Mouse (Mus musculus) right cerebral cortex, adult 18-20 months (tissue): ENCODE data around the gene Gpr19.
A peak's percentile ranks its signal among the peaks of the same experiment; 100 is the strongest.

Experiments
- DNase-seq: peaks from one replicate; pipeline ENCODE4 v3.0.0; 2022; ENCODE audit warnings: mixed read lengths

Gene Gpr19

GRCm38 (mm10) chr6:134886475-134886874 lies 11.9 kb downstream of the Gpr19 start:
- no peak for DNase-seq

- DNase-seq: no peak
Observed at GRCm38 (mm10) chr6:134885515-134885914, 12.9 kb downstream of the Gpr19 start.

- no peak for DNase-seq
Observed at GRCm38 (mm10) chr6:134883661-134884060, 14.7 kb downstream of the Gpr19 start.

- DNase-seq: no peak
Observed at GRCm38 (mm10) chr6:134880046-134880445, 18.3 kb downstream of the Gpr19 start.

- DNase-seq: no peak
Observed at GRCm38 (mm10) chr6:134879556-134879955, 18.8 kb downstream of the Gpr19 start.

GRCm38 (mm10) chr6:134877892-134878291 lies 20.5 kb downstream of the Gpr19 start:
- no peak for DNase-seq

GRCm38 (mm10) chr6:134877276-134877675 lies 21.1 kb downstream of the Gpr19 start:
- no peak for DNase-seq

GRCm38 (mm10) chr6:134876795-134877194 lies 21.6 kb downstream of the Gpr19 start:
- no peak for DNase-seq

- no peak for DNase-seq
Observed at GRCm38 (mm10) chr6:134873018-134873417, 25.4 kb downstream of the Gpr19 start.

GRCm38 (mm10) chr6:134872236-134872635 lies 26.1 kb downstream of the Gpr19 start:
- DNase-seq: no peak

GRCm38 (mm10) chr6:134870887-134871286 lies 27.5 kb downstream of the Gpr19 start:
- DNase-seq: no peak

- no peak for DNase-seq
Observed at GRCm38 (mm10) chr6:134870209-134870742, 28.1 kb downstream of the Gpr19 start.

GRCm38 (mm10) chr6:134867325-134867724 lies 31.1 kb downstream of the Gpr19 start:
- no peak for DNase-seq

- no peak for DNase-seq
Observed at GRCm38 (mm10) chr6:134866113-134866512, 32.3 kb downstream of the Gpr19 start.

- peak; percentile 96 for DNase-seq
Observed at GRCm38 (mm10) chr6:134863146-134863545, 35.2 kb downstream of the Gpr19 start.

- DNase-seq: no peak
Observed at GRCm38 (mm10) chr6:134862671-134863104, 35.7 kb downstream of the Gpr19 start.

GRCm38 (mm10) chr6:134861386-134861785 lies 37.0 kb downstream of the Gpr19 start:
- no peak for DNase-seq

GRCm38 (mm10) chr6:134860275-134860674 lies 38.1 kb downstream of the Gpr19 start:
- no peak for DNase-seq

- DNase-seq: no peak
Observed at GRCm38 (mm10) chr6:134859021-134859420, 39.4 kb downstream of the Gpr19 start.

- DNase-seq: no peak
Observed at GRCm38 (mm10) chr6:134855926-134856325, 42.5 kb downstream of the Gpr19 start.

- DNase-seq: no peak
Observed at GRCm38 (mm10) chr6:134854782-134855181, 43.6 kb downstream of the Gpr19 start.

GRCm38 (mm10) chr6:134849985-134850384 lies 48.4 kb downstream of the Gpr19 start:
- no peak for DNase-seq

- no peak for DNase-seq
Observed at GRCm38 (mm10) chr6:134849461-134849860, 48.9 kb downstream of the Gpr19 start.

- no peak for DNase-seq
Observed at GRCm38 (mm10) chr6:134848197-134848890, 50.0 kb downstream of the Gpr19 start.

- peak; percentile 32 for DNase-seq
Observed at GRCm38 (mm10) chr6:134847550-134847949, 50.8 kb downstream of the Gpr19 start.
